12 mouse cellular contexts compared by ENCODE assay signal in genomic region chr11:69028805-69029204, GRCm38 (mm10). TPM values are rescaled to one million over a fixed set of nuclear protein-coding genes. Genes with fewer than 3 reads are reported as not detected.
DNase-seq lines count a peak whose midpoint lies in the region; ATAC-seq and TF ChIP-seq lines count a peak whose summit lies in the region.
"Had no signal": no experiment of that assay in that cellular context is flagged by ENCODE, and none has a peak within 500 bp of the region (broad histone marks: within the 10 kb centered on the region; RNA-seq: fewer than 3 reads in every experiment).

No protein-coding gene starts in this region.

- H3K9me3 ChIP-seq in kidney, embryonic 14.5 days (ENCODE audit: control insufficient read depth, low read length): no peaks in the 10 kb centered on the region
- no peaks in the 10 kb centered on the region for H3K9me3 ChIP-seq in E14TG2a.4 (ENCODE audit: low read length)
- no peaks in the 10 kb centered on the region for H3K9me3 ChIP-seq in liver, postnatal 0 days (ENCODE audit: low read length)
- H3K9me3 ChIP-seq in hindbrain, embryonic 10.5 days: no peaks in the 10 kb centered on the region
- H3K9me3 ChIP-seq: liver, embryonic 15.5 days; midbrain, embryonic 12.5 days; neural tube, embryonic 15.5 days had no signal

- TF ChIP-seq EP300 in liver, postnatal 0 days (IDR thresholded peaks at IDR 0.05; ENCODE audit: low read depth): no peak

- H3K4me2 ChIP-seq in kidney, embryonic 14.5 days (replicated peaks; ENCODE audit: low read depth, low read length): no peak overlapping the region
- no peak overlapping the region for H3K4me2 ChIP-seq in liver, postnatal 0 days (ENCODE audit: low read depth, low read length)
- H3K4me2 ChIP-seq: liver, embryonic 15.5 days; midbrain, embryonic 12.5 days; neural tube, embryonic 15.5 days had no signal

- no peaks in the 10 kb centered on the region for H3K27me3 ChIP-seq in kidney, adult 2 months (replicated peaks; ENCODE audit: control insufficient read depth, insufficient read depth, low read length)
- H3K27me3 ChIP-seq in kidney, embryonic 14.5 days (ENCODE audit: control insufficient read depth, insufficient read depth, low read length): no peaks in the 10 kb centered on the region
- no peaks in the 10 kb centered on the region for H3K27me3 ChIP-seq in E14TG2a.4 (ENCODE audit: insufficient read depth, low read length)
- H3K27me3 ChIP-seq in Patski: no peaks in the 10 kb centered on the region
- H3K27me3 ChIP-seq in liver, postnatal 0 days (ENCODE audit: insufficient read depth, low read length): no peaks in the 10 kb centered on the region
- no peaks in the 10 kb centered on the region for H3K27me3 ChIP-seq in hindbrain, embryonic 10.5 days (ENCODE audit: insufficient read depth, poor library complexity, severe bottlenecking)
- H3K27me3 ChIP-seq: liver, embryonic 15.5 days; midbrain, embryonic 12.5 days; neural tube, embryonic 15.5 days had no signal

- peaks cover 5% of the 10 kb centered on the region for H3K36me3 ChIP-seq in kidney, adult 2 months (ENCODE audit: control insufficient read depth, insufficient read depth, low read length)
- peaks cover 93% of the 10 kb centered on the region for H3K36me3 ChIP-seq in kidney, embryonic 14.5 days (ENCODE audit: control insufficient read depth, insufficient read depth, low read length)
- H3K36me3 ChIP-seq in E14TG2a.4 (ENCODE audit: insufficient read depth, low read length): peaks cover 100% of the 10 kb centered on the region
- peaks cover 64% of the 10 kb centered on the region for H3K36me3 ChIP-seq in liver, postnatal 0 days (replicated peaks; ENCODE audit: insufficient read depth, low read length)
- peaks cover 99% of the 10 kb centered on the region for H3K36me3 ChIP-seq in hindbrain, embryonic 10.5 days

- no peak for DNase-seq in kidney, adult 2 months
- DNase-seq in Patski (ENCODE audit: low read depth, low spot score): no peak
- DNase-seq in liver, postnatal 0 days: no peak
- DNase-seq in testis, postnatal 10 days (ENCODE audit: low spot score): no peak
- DNase-seq in hindbrain, embryonic 10.5 days (ENCODE audit: low spot score): no peak
- DNase-seq: cerebellum, adult 11-12 months had no signal

- POLR2A ChIA-PET in Patski (lab: Charles Lee): interaction anchor here (1.1 kb wide), 1 partner anchor 12 kb away, joined by 3 read pairs; no protein-coding TSS in a partner anchor

- no peak for TF ChIP-seq POLR2A in kidney, adult 2 months (IDR thresholded peaks at IDR 0.05; ENCODE audit: low read depth, low read length)

- no peak overlapping the region for H3K27ac ChIP-seq in kidney, adult 2 months (ENCODE audit: insufficient read depth, low read depth, low read length)
- no peak overlapping the region for H3K27ac ChIP-seq in kidney, embryonic 14.5 days (ENCODE audit: low read depth, low read length)
- H3K27ac ChIP-seq in liver, postnatal 0 days (ENCODE audit: low read depth): no peak overlapping the region
- H3K27ac ChIP-seq in hindbrain, embryonic 10.5 days: no peak overlapping the region
- H3K27ac ChIP-seq: liver, embryonic 15.5 days; midbrain, embryonic 12.5 days; neural tube, embryonic 15.5 days had no signal

- 64% methylated on average over 2 of the region's 2 CpGs for whole genome bisulfite sequencing in kidney, adult 2 months
- 64% methylated on average over 2 of the region's 2 CpGs for WGBS in kidney, embryonic 14.5 days
- 74% methylated on average over 2 of the region's 2 CpGs for WGBS in liver, postnatal 0 days (ENCODE audit: insufficient replicate concordance)
- WGBS in hindbrain, embryonic 10.5 days: 71% methylated on average over 2 of the region's 2 CpGs

- CTCF ChIA-PET in Patski (lab: Charles Lee): interaction anchor here (1.2 to 1.8 kb wide), 4 partner anchors 18 to 124 kb away, joined by 3 to 5 read pairs (median 4); no protein-coding TSS in a partner anchor

- no peaks in the 10 kb centered on the region for H3K4me1 ChIP-seq in kidney, adult 2 months (ENCODE audit: control insufficient read depth, insufficient read depth, low read length)
- H3K4me1 ChIP-seq in kidney, embryonic 14.5 days (ENCODE audit: control insufficient read depth, insufficient read depth, low read length): no peaks in the 10 kb centered on the region
- H3K4me1 ChIP-seq in E14TG2a.4 (replicated peaks; ENCODE audit: low read depth, low read length): peaks cover 63% of the 10 kb centered on the region
- H3K4me1 ChIP-seq in liver, postnatal 0 days (ENCODE audit: insufficient read depth): no peaks in the 10 kb centered on the region
- no peaks in the 10 kb centered on the region for H3K4me1 ChIP-seq in hindbrain, embryonic 10.5 days (replicated peaks)
- H3K4me1 ChIP-seq: midbrain, embryonic 12.5 days; neural tube, embryonic 15.5 days had no signal

- no peak overlapping the region for H3K4me3 ChIP-seq in kidney, adult 2 months (ENCODE audit: insufficient read depth, low read depth, low read length)
- H3K4me3 ChIP-seq in kidney, embryonic 14.5 days (ENCODE audit: low read length): no peak overlapping the region
- no peak overlapping the region for H3K4me3 ChIP-seq in E14TG2a.4 (replicated peaks; ENCODE audit: low read length)
- H3K4me3 ChIP-seq in liver, postnatal 0 days (ENCODE audit: low read depth, low read length): no peak overlapping the region
- no peak overlapping the region for H3K4me3 ChIP-seq in hindbrain, embryonic 10.5 days
- H3K4me3 ChIP-seq: liver, embryonic 15.5 days; midbrain, embryonic 12.5 days; neural tube, embryonic 15.5 days had no signal

- TF ChIP-seq CTCF in kidney, adult 2 months (conservative IDR thresholded peaks at IDR 0.05; ENCODE audit: insufficient read depth, insufficient read length, low read depth, low read length): peak; percentile 35; the same call in 1 of the 2 replicates
- TF ChIP-seq CTCF in E14TG2a.4 (conservative IDR thresholded peaks at IDR 0.05; ENCODE audit: low read length): 0 out of 2 replicates have a peak, but pooled peaks have one; percentile 9
- peak; percentile 67 for TF ChIP-seq CTCF in Patski (IDR thresholded peaks at IDR 0.05)
- peak; percentile 62 for TF ChIP-seq CTCF in liver, postnatal 0 days (IDR thresholded peaks at IDR 0.05; ENCODE audit: low read depth)

- H3K9ac ChIP-seq in kidney, embryonic 14.5 days (ENCODE audit: low read depth, low read length): no peak overlapping the region
- no peak overlapping the region for H3K9ac ChIP-seq in liver, postnatal 0 days (replicated peaks)
- H3K9ac ChIP-seq: liver, embryonic 15.5 days; midbrain, embryonic 12.5 days; neural tube, embryonic 15.5 days had no signal

- in situ Hi-C loops in Patski (cut with MboI; ENCODE audit: low pct_unique_long_range_greater_than_20kb): no loop called here

- no peak for ATAC-seq in kidney, embryonic 14.5 days (ENCODE audit: low FRiP score, low TSS enrichment)
- no peak for ATAC-seq in Patski
- ATAC-seq in liver, postnatal 0 days: peak; percentile 38; the same call in 1 of the 2 replicates
- ATAC-seq: inflammation-experienced regulatory T-cells, adult 6 months had no signal

RNA-seq across cellular contexts. Expression of gene Ctc1, which starts 13.1 kb away (rescaled TPM):
- polyA plus RNA-seq in kidney, adult 2 months (2012; rRNA removed): 30.1 and 31.4 TPM in 2 replicates
- polyA plus RNA-seq in kidney, embryonic 14.5 days (2014; fragmentation: Nextera tagmentation; extraction: Ambion mirVana): 44.2 and 62.3 TPM in 2 replicates
- polyA plus RNA-seq in Patski (2021): 44.1 TPM
- polyA plus RNA-seq in liver, postnatal 0 days (2015; fragmentation: Nextera tagmentation; extraction: Ambion mirVana): 7.4 and 7.6 TPM in 2 replicates
- polyA plus RNA-seq in hindbrain, embryonic 10.5 days (2016; fragmentation: Nextera tagmentation; extraction: Ambion mirVana): 89.8 and 90.9 TPM in 2 replicates

RNA-seq across cellular contexts. Expression of gene Aurkb, which starts 16.6 kb away (rescaled TPM):
- polyA plus RNA-seq in kidney, adult 2 months (2012; rRNA removed): 1.7 TPM in 2 replicates
- 145 and 155 TPM in 2 replicates for polyA plus RNA-seq in kidney, embryonic 14.5 days (2014; fragmentation: Nextera tagmentation; extraction: Ambion mirVana)
- polyA plus RNA-seq in Patski (2021): 34.1 TPM
- polyA plus RNA-seq in liver, postnatal 0 days (2015; fragmentation: Nextera tagmentation; extraction: Ambion mirVana): 41.3 and 45.9 TPM in 2 replicates
- polyA plus RNA-seq in hindbrain, embryonic 10.5 days (2016; fragmentation: Nextera tagmentation; extraction: Ambion mirVana): 184 and 228 TPM in 2 replicates

RNA-seq across cellular contexts. Expression of gene Pfas, which starts 20.5 kb away (rescaled TPM):
- 17.2 and 18.4 TPM in 2 replicates for polyA plus RNA-seq in kidney, adult 2 months (2012; rRNA removed)
- polyA plus RNA-seq in kidney, embryonic 14.5 days (2014; fragmentation: Nextera tagmentation; extraction: Ambion mirVana): 33.7 and 47.7 TPM in 2 replicates
- 12.9 TPM for polyA plus RNA-seq in Patski (2021)
- polyA plus RNA-seq in liver, postnatal 0 days (2015; fragmentation: Nextera tagmentation; extraction: Ambion mirVana): 8.9 and 10.6 TPM in 2 replicates
- 40.6 and 57.3 TPM in 2 replicates for polyA plus RNA-seq in hindbrain, embryonic 10.5 days (2016; fragmentation: Nextera tagmentation; extraction: Ambion mirVana)

RNA-seq across cellular contexts. Expression of gene Borcs6, which starts 30.7 kb away (rescaled TPM):
- polyA plus RNA-seq in kidney, adult 2 months (2012; rRNA removed): 14.8 and 15.6 TPM in 2 replicates
- polyA plus RNA-seq in kidney, embryonic 14.5 days (2014; fragmentation: Nextera tagmentation; extraction: Ambion mirVana): 6.6 and 7.5 TPM in 2 replicates
- polyA plus RNA-seq in Patski (2021): 15.9 TPM
- polyA plus RNA-seq in liver, postnatal 0 days (2015; fragmentation: Nextera tagmentation; extraction: Ambion mirVana): 5.4 and 6.6 TPM in 2 replicates
- polyA plus RNA-seq in hindbrain, embryonic 10.5 days (2016; fragmentation: Nextera tagmentation; extraction: Ambion mirVana): 8.5 and 12.6 TPM in 2 replicates

RNA-seq across cellular contexts. Expression of gene Tmem107, which starts 41.8 kb away (rescaled TPM):
- polyA plus RNA-seq in kidney, adult 2 months (2012; rRNA removed): 41.7 and 48.0 TPM in 2 replicates
- polyA plus RNA-seq in kidney, embryonic 14.5 days (2014; fragmentation: Nextera tagmentation; extraction: Ambion mirVana): 62.2 and 73.8 TPM in 2 replicates
- 56.9 TPM for polyA plus RNA-seq in Patski (2021)
- polyA plus RNA-seq in liver, postnatal 0 days (2015; fragmentation: Nextera tagmentation; extraction: Ambion mirVana): 12.5 and 13.0 TPM in 2 replicates
- 56.6 and 57.6 TPM in 2 replicates for polyA plus RNA-seq in hindbrain, embryonic 10.5 days (2016; fragmentation: Nextera tagmentation; extraction: Ambion mirVana)

Comparison
In these comparisons a context has a peak if more than half of its experiments do, and no peak if none do; other contexts are left out.
1. RNA of gene Aurkb, which starts 16.6 kb away (polyA plus RNA-seq): 184 to 228 TPM in hindbrain, embryonic 10.5 days, 145 to 155 TPM in kidney, embryonic 14.5 days, 41.3 to 45.9 TPM in liver, postnatal 0 days and 34.1 TPM in Patski (single experiment); 1.7 TPM in kidney, adult 2 months; every median in the first group is over 10 times any median in the second.
2. CTCF ChIP-seq: peak in every context shown above with its lines; median percentile 67 in Patski; 62 in liver, postnatal 0 days; 35 in kidney, adult 2 months; 9 in E14TG2a.4.